Mouse (Mus musculus): ENCODE data around the gene Tmem159. TPM values are rescaled to one million over a fixed set of nuclear protein-coding genes. Genes with fewer than 3 reads are reported as not detected.

Tmem159 gene
- total RNA-seq (2014; rRNA removed) (3.0 and 3.5 TPM in 2 replicates), polyA plus RNA-seq (2012; rRNA removed) (1.8 and 3.2 TPM in 2 replicates)

GRCm38 (mm10) chr7:120102164-120102972, at the start of gene Tmem159:
Gene Tmem159 (plus strand): TSS chr7:120102353.
- WGBS = 1% methylated on average over 42 of the region's 42 CpGs
- H3K4me1 ChIP-seq (ENCODE audit: control insufficient read depth, insufficient read depth, low read length) = 0 out of 2 replicates have a peak, but pooled peaks cover 1% of the 10 kb centered on the region
- H3K79me2 ChIP-seq (ENCODE audit: control insufficient read depth, insufficient read depth, low read length) = no peaks in the 10 kb centered on the region
- H3K27me3 ChIP-seq (ENCODE audit: control insufficient read depth, insufficient read depth, low read length) = no peaks in the 10 kb centered on the region
- H3K36me3 ChIP-seq (ENCODE audit: control insufficient read depth, insufficient read depth, low read length) = no peaks in the 10 kb centered on the region
- H3K9ac ChIP-seq (ENCODE audit: low read depth, low read length) = peak within 1 kb of the TSS; percentile 68
- H3K27ac ChIP-seq (replicated peaks; ENCODE audit: insufficient read depth, low read depth, low read length) = no peak within 1 kb of the TSS
- peak; percentile 53 for DNase-seq (ENCODE audit: extremely low read depth, low read depth, low spot score)
- TF ChIP-seq POLR2A (IDR thresholded peaks at IDR 0.05; ENCODE audit: extremely low read depth, insufficient read depth, low read length) = 0 out of 2 replicates have a peak, but pooled peaks have one; percentile 33
- TF ChIP-seq CTCF (IDR thresholded peaks at IDR 0.05; ENCODE audit: low read depth, low read length) = no peak
- peak within 1 kb of the TSS; percentile 76 for H3K4me3 ChIP-seq (ENCODE audit: insufficient read depth, low read depth, low read length)

GRCm38 (mm10) chr7:120054016-120054415, 48.1 kb upstream of the Tmem159 start:
- WGBS = 44% methylated on average over 2 of the region's 2 CpGs
- Histone ChIP-seq H3K27me3 (ENCODE audit: control insufficient read depth, insufficient read depth, low read length) (no peaks in the 10 kb centered on the region), H3K4me1 (ENCODE audit: control insufficient read depth, insufficient read depth, low read length) (no peaks in the 10 kb centered on the region), H3K27ac (replicated peaks; ENCODE audit: insufficient read depth, low read depth, low read length) (no peak overlapping the region), H3K4me3 (ENCODE audit: insufficient read depth, low read depth, low read length) (no peak overlapping the region), H3K79me2 (ENCODE audit: control insufficient read depth, insufficient read depth, low read length) (no peaks in the 10 kb centered on the region), H3K9ac (ENCODE audit: low read depth, low read length) (no peak overlapping the region), H3K36me3 (ENCODE audit: control insufficient read depth, insufficient read depth, low read length) (no peaks in the 10 kb centered on the region)
- no peak for DNase-seq (ENCODE audit: extremely low read depth, low read depth, low spot score)
- TF ChIP-seq CTCF (IDR thresholded peaks at IDR 0.05; ENCODE audit: low read depth, low read length) = no peak
- TF ChIP-seq POLR2A (IDR thresholded peaks at IDR 0.05; ENCODE audit: extremely low read depth, insufficient read depth, low read length) = no peak

- no peaks in the 10 kb centered on the region for H3K27me3 ChIP-seq (ENCODE audit: control insufficient read depth, insufficient read depth, low read length)
- no peak for DNase-seq (ENCODE audit: extremely low read depth, low read depth, low spot score)
- 83% methylated on average over 3 of the region's 3 CpGs for WGBS
Observed at GRCm38 (mm10) chr7:120055479-120055878, 46.7 kb upstream of the Tmem159 start.

GRCm38 (mm10) chr7:120064045-120064444, 38.1 kb upstream of the Tmem159 start:
- WGBS = 70% methylated on average over 1 of the region's 1 CpGs
- Histone ChIP-seq H3K36me3 (ENCODE audit: control insufficient read depth, insufficient read depth, low read length) (no peaks in the 10 kb centered on the region), H3K27me3 (ENCODE audit: control insufficient read depth, insufficient read depth, low read length) (no peaks in the 10 kb centered on the region), H3K9ac (ENCODE audit: low read depth, low read length) (no peak overlapping the region), H3K79me2 (ENCODE audit: control insufficient read depth, insufficient read depth, low read length) (no peaks in the 10 kb centered on the region), H3K4me1 (ENCODE audit: control insufficient read depth, insufficient read depth, low read length) (no peaks in the 10 kb centered on the region), H3K27ac (replicated peaks; ENCODE audit: insufficient read depth, low read depth, low read length) (no peak overlapping the region), H3K4me3 (ENCODE audit: insufficient read depth, low read depth, low read length) (no peak overlapping the region)
- TF ChIP-seq CTCF (IDR thresholded peaks at IDR 0.05; ENCODE audit: low read depth, low read length) (no peak), POLR2A (IDR thresholded peaks at IDR 0.05; ENCODE audit: extremely low read depth, insufficient read depth, low read length) (no peak)
- DNase-seq (ENCODE audit: extremely low read depth, low read depth, low spot score) = peak; percentile 5

More at GRCm38 (mm10) chr7:120055479-120055878, 46.7 kb upstream of the Tmem159 start:
- no peak for TF ChIP-seq CTCF (IDR thresholded peaks at IDR 0.05; ENCODE audit: low read depth, low read length)
- no peak for TF ChIP-seq POLR2A (IDR thresholded peaks at IDR 0.05; ENCODE audit: extremely low read depth, insufficient read depth, low read length)
- no peaks in the 10 kb centered on the region for H3K4me1 ChIP-seq (ENCODE audit: control insufficient read depth, insufficient read depth, low read length)
- no peaks in the 10 kb centered on the region for H3K36me3 ChIP-seq (ENCODE audit: control insufficient read depth, insufficient read depth, low read length)
- no peak overlapping the region for H3K9ac ChIP-seq (ENCODE audit: low read depth, low read length)
- no peaks in the 10 kb centered on the region for H3K79me2 ChIP-seq (ENCODE audit: control insufficient read depth, insufficient read depth, low read length)
- H3K27ac ChIP-seq (replicated peaks; ENCODE audit: insufficient read depth, low read depth, low read length) = no peak overlapping the region
- H3K4me3 ChIP-seq (ENCODE audit: insufficient read depth, low read depth, low read length) = no peak overlapping the region

- Histone ChIP-seq H3K9ac (ENCODE audit: low read depth, low read length) (no peak overlapping the region), H3K27ac (replicated peaks; ENCODE audit: insufficient read depth, low read depth, low read length) (no peak overlapping the region), H3K36me3 (ENCODE audit: control insufficient read depth, insufficient read depth, low read length) (no peaks in the 10 kb centered on the region), H3K4me3 (ENCODE audit: insufficient read depth, low read depth, low read length) (no peak overlapping the region), H3K4me1 (ENCODE audit: control insufficient read depth, insufficient read depth, low read length) (no peaks in the 10 kb centered on the region), H3K27me3 (ENCODE audit: control insufficient read depth, insufficient read depth, low read length) (no peaks in the 10 kb centered on the region), H3K79me2 (ENCODE audit: control insufficient read depth, insufficient read depth, low read length) (no peaks in the 10 kb centered on the region)
- no peak for TF ChIP-seq CTCF (IDR thresholded peaks at IDR 0.05; ENCODE audit: low read depth, low read length)
- TF ChIP-seq POLR2A (IDR thresholded peaks at IDR 0.05; ENCODE audit: extremely low read depth, insufficient read depth, low read length) = no peak
- no peak for DNase-seq (ENCODE audit: extremely low read depth, low read depth, low spot score)
- 81% methylated on average over 3 of the region's 3 CpGs for WGBS
Observed at GRCm38 (mm10) chr7:120068114-120068513, 34.0 kb upstream of the Tmem159 start.

- no peaks in the 10 kb centered on the region for H3K4me1 ChIP-seq (ENCODE audit: control insufficient read depth, insufficient read depth, low read length)
Observed at GRCm38 (mm10) chr7:120069164-120069563, 33.0 kb upstream of the Tmem159 start.

More at GRCm38 (mm10) chr7:120069164-120069563, 33.0 kb upstream of the Tmem159 start:
- Histone ChIP-seq H3K27ac (replicated peaks; ENCODE audit: insufficient read depth, low read depth, low read length) (no peak overlapping the region), H3K36me3 (ENCODE audit: control insufficient read depth, insufficient read depth, low read length) (no peaks in the 10 kb centered on the region), H3K27me3 (ENCODE audit: control insufficient read depth, insufficient read depth, low read length) (no peaks in the 10 kb centered on the region), H3K4me3 (ENCODE audit: insufficient read depth, low read depth, low read length) (no peak overlapping the region), H3K79me2 (ENCODE audit: control insufficient read depth, insufficient read depth, low read length) (no peaks in the 10 kb centered on the region), H3K9ac (ENCODE audit: low read depth, low read length) (no peak overlapping the region)
- 42% methylated on average over 3 of the region's 3 CpGs for WGBS
- no peak for DNase-seq (ENCODE audit: extremely low read depth, low read depth, low spot score)
- no peak for TF ChIP-seq CTCF (IDR thresholded peaks at IDR 0.05; ENCODE audit: low read depth, low read length)
- TF ChIP-seq POLR2A (IDR thresholded peaks at IDR 0.05; ENCODE audit: extremely low read depth, insufficient read depth, low read length) = no peak
